Mouse (Mus musculus) kidney, embryonic 16.5 days (tissue): Measurements from ENCODE around the gene Pip5k1b. TPM values are rescaled to one million over a fixed set of nuclear protein-coding genes. Genes with fewer than 3 reads are reported as not detected.

Experiments
- ATAC-seq: fragments of 200-750 bp; cut with Nextera tagmentation; 2 replicates; pipeline ENCODE4 v1.8.0; 2017; ENCODE audit warnings: moderate TSS enrichment; ENCODE audit not compliant: low FRiP score, low TSS enrichment
- H3K27ac ChIP-seq: fragments of 300-500 bp; sonication (generic); 2 replicates; pipeline ENCODE4 v1.5.1; 2014; ENCODE audit warnings: low read length
- H3K27me3 ChIP-seq: fragments of 300-500 bp; sonication (generic); 2 replicates; pipeline ENCODE4 v1.6.1; 2014; ENCODE audit warnings: low read length, control low read depth, mixed read lengths; ENCODE audit not compliant: insufficient read depth
- H3K36me3 ChIP-seq: fragments of 300-500 bp; sonication (generic); 2 replicates; pipeline ENCODE4 v1.6.1; 2014; ENCODE audit warnings: low read length, control low read depth, mixed read lengths; ENCODE audit not compliant: insufficient read depth
- H3K4me1 ChIP-seq: fragments of 300-500 bp; sonication (generic); 2 replicates; pipeline ENCODE4 v1.6.1; 2014; ENCODE audit warnings: low read length, control low read depth, mixed read lengths; ENCODE audit not compliant: insufficient read depth
- H3K4me2 ChIP-seq: fragments of 300-500 bp; sonication (generic); replicated peaks from 2 replicates; pipeline ENCODE4 v1.6.1; 2014; ENCODE audit warnings: low read depth, low read length
- H3K4me3 ChIP-seq: fragments of 300-500 bp; sonication (generic); 2 replicates; pipeline ENCODE4 v1.5.1; 2014; ENCODE audit warnings: mild to moderate bottlenecking, low read length
- H3K9ac ChIP-seq: fragments of 300-500 bp; sonication (generic); replicated peaks from 2 replicates; pipeline ENCODE4 v1.6.1; 2014; ENCODE audit warnings: low read length
- H3K9me3 ChIP-seq: fragments of 300-500 bp; sonication (generic); 2 replicates; pipeline ENCODE4 v1.6.1; 2016; ENCODE audit warnings: low read length, control low read depth
- WGBS: fragments of 180-500 bp; shearing (Covaris S2); extraction: QIAGEN DNeasy Blood & Tissue Kit; methylation state at CpG from one replicate; pipeline ENCODE4 v1.1.7; 2014; 5-methylcytosine and 5-hydroxymethylcytosine counted together
- polyA plus RNA-seq: library from polyadenylated mRNA; unstranded; fragments of >200 nt; fragmentation: Nextera tagmentation; extraction: Ambion mirVana; gene quantifications from 2 replicates; pipeline ENCODE4 v1.2.1, GENCODE M21; 2015

The Pip5k1b gene
- polyA plus RNA-seq, 1 experiment from 2014 or later = 2.2 TPM

GRCm38 (mm10) chr19:24439715-24440114 lies 116.0 kb downstream of the Pip5k1b start:
- no peaks in the 10 kb centered on the region for H3K36me3 ChIP-seq
- ATAC-seq = no peak
- no peaks in the 10 kb centered on the region for H3K9me3 ChIP-seq
- 79% methylated on average over 4 of the region's 4 CpGs for WGBS
- no peak overlapping the region for H3K4me2 ChIP-seq
- H3K4me3 ChIP-seq = no peak overlapping the region
- no peak overlapping the region for H3K9ac ChIP-seq
- H3K27me3 ChIP-seq = no peaks in the 10 kb centered on the region
- no peak overlapping the region for H3K27ac ChIP-seq
- H3K4me1 ChIP-seq = no peaks in the 10 kb centered on the region

- WGBS = 71% methylated on average over 6 of the region's 6 CpGs
- no peak overlapping the region for H3K4me3 ChIP-seq
- no peak overlapping the region for H3K27ac ChIP-seq
- H3K4me1 ChIP-seq = no peaks in the 10 kb centered on the region
- no peaks in the 10 kb centered on the region for H3K36me3 ChIP-seq
- no peak overlapping the region for H3K9ac ChIP-seq
- H3K27me3 ChIP-seq = no peaks in the 10 kb centered on the region
- no peak overlapping the region for H3K4me2 ChIP-seq
- no peak for ATAC-seq
- H3K9me3 ChIP-seq = no peaks in the 10 kb centered on the region
Measured at GRCm38 (mm10) chr19:24434291-24434690, 121.4 kb downstream of the Pip5k1b start.

- Histone ChIP-seq H3K27me3 (no peaks in the 10 kb centered on the region), H3K4me1 (no peaks in the 10 kb centered on the region), H3K27ac (no peak overlapping the region), H3K9ac (no peak overlapping the region), H3K4me2 (no peak overlapping the region), H3K36me3 (no peaks in the 10 kb centered on the region), H3K4me3 (no peak overlapping the region), H3K9me3 (no peaks in the 10 kb centered on the region)
- 68% methylated on average over 5 of the region's 5 CpGs for WGBS
- ATAC-seq = no peak
Measured at GRCm38 (mm10) chr19:24432447-24432846, 123.2 kb downstream of the Pip5k1b start.

- Histone ChIP-seq H3K9ac (no peak overlapping the region), H3K4me1 (no peaks in the 10 kb centered on the region), H3K4me2 (no peak overlapping the region), H3K4me3 (no peak overlapping the region), H3K27me3 (no peaks in the 10 kb centered on the region), H3K27ac (no peak overlapping the region), H3K36me3 (no peaks in the 10 kb centered on the region), H3K9me3 (no peaks in the 10 kb centered on the region)
- no peak for ATAC-seq
- WGBS = 86% methylated on average over 2 of the region's 2 CpGs
Measured at GRCm38 (mm10) chr19:24431381-24431780, 124.3 kb downstream of the Pip5k1b start.

GRCm38 (mm10) chr19:24428011-24428410 lies 127.7 kb downstream of the Pip5k1b start:
- ATAC-seq = no peak
- H3K9ac ChIP-seq = no peak overlapping the region
- no peaks in the 10 kb centered on the region for H3K36me3 ChIP-seq
- H3K27me3 ChIP-seq = no peaks in the 10 kb centered on the region
- no peaks in the 10 kb centered on the region for H3K4me1 ChIP-seq
- no peak overlapping the region for H3K27ac ChIP-seq
- no peaks in the 10 kb centered on the region for H3K9me3 ChIP-seq
- H3K4me3 ChIP-seq = no peak overlapping the region
- H3K4me2 ChIP-seq = no peak overlapping the region
- 96% methylated on average over 3 of the region's 3 CpGs for WGBS

DNA sequence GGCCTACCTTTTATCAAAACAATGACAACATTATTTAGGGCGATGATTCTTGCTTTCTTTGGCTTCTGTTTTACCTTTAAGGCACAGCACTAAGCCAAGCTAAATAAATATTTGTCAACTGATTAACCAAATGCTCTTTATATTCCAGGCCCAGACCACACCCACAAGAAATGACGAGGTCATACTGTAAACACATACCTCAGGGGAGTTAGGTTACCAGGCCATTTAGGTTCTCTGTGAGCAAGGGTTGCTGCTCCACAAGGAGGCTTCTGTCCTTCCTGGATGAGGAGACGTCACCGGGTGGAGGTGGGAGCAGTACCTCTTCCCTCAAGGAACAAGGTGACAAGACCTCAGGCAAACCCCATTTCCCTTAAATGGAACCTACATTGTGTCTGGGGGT lies 128.4 kb downstream of the Pip5k1b start:
- Histone ChIP-seq H3K27me3 (no peaks in the 10 kb centered on the region), H3K36me3 (no peaks in the 10 kb centered on the region), H3K9ac (no peak overlapping the region), H3K4me1 (no peaks in the 10 kb centered on the region), H3K4me2 (no peak overlapping the region), H3K4me3 (no peak overlapping the region), H3K9me3 (no peaks in the 10 kb centered on the region), H3K27ac (no peak overlapping the region)
- ATAC-seq = no peak
- WGBS = 52% methylated on average over 4 of the region's 4 CpGs

- no peaks in the 10 kb centered on the region for H3K4me1 ChIP-seq
- ATAC-seq = no peak
- no peaks in the 10 kb centered on the region for H3K9me3 ChIP-seq
- no peak overlapping the region for H3K27ac ChIP-seq
- 77% methylated on average over 7 of the region's 7 CpGs for WGBS
- no peaks in the 10 kb centered on the region for H3K27me3 ChIP-seq
- no peak overlapping the region for H3K9ac ChIP-seq
- H3K36me3 ChIP-seq = no peaks in the 10 kb centered on the region
- H3K4me3 ChIP-seq = no peak overlapping the region
- H3K4me2 ChIP-seq = no peak overlapping the region
Measured at GRCm38 (mm10) chr19:24426759-24427181, 128.9 kb downstream of the Pip5k1b start.

DNA sequence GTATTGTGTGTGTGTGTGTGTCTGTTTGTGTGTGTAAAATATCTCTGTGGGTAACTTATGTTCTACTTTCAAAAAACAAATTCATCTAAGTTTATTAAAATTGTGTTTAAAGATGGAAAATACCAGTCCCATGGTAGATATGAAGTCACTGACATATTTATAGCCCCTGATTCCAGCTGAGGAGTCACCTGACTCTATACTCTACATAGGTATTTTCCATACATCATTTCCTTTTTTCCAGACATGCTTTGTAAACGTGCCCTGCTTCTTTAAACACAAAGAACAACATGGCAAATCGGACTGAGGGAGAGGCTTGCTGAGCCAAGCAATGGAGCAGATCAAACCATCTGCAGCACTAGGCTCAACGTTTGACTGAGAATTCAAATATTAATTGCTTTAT lies 137.6 kb downstream of the Pip5k1b start:
- H3K36me3 ChIP-seq = no peaks in the 10 kb centered on the region
- H3K9me3 ChIP-seq = no peaks in the 10 kb centered on the region
- 47% methylated on average over 3 of the region's 3 CpGs for WGBS
- H3K9ac ChIP-seq = no peak overlapping the region
- H3K4me2 ChIP-seq = no peak overlapping the region
- no peak overlapping the region for H3K27ac ChIP-seq
- no peak for ATAC-seq
- no peaks in the 10 kb centered on the region for H3K27me3 ChIP-seq
- no peak overlapping the region for H3K4me3 ChIP-seq
- H3K4me1 ChIP-seq = no peaks in the 10 kb centered on the region

- Histone ChIP-seq H3K9me3 (no peaks in the 10 kb centered on the region), H3K9ac (no peak overlapping the region), H3K4me2 (no peak overlapping the region), H3K4me3 (no peak overlapping the region), H3K36me3 (no peaks in the 10 kb centered on the region), H3K4me1 (no peaks in the 10 kb centered on the region), H3K27me3 (no peaks in the 10 kb centered on the region), H3K27ac (no peak overlapping the region)
- ATAC-seq = no peak
- 83% methylated on average over 3 of the region's 3 CpGs for WGBS
Measured at GRCm38 (mm10) chr19:24417659-24418004, 138.0 kb downstream of the Pip5k1b start.

DNA sequence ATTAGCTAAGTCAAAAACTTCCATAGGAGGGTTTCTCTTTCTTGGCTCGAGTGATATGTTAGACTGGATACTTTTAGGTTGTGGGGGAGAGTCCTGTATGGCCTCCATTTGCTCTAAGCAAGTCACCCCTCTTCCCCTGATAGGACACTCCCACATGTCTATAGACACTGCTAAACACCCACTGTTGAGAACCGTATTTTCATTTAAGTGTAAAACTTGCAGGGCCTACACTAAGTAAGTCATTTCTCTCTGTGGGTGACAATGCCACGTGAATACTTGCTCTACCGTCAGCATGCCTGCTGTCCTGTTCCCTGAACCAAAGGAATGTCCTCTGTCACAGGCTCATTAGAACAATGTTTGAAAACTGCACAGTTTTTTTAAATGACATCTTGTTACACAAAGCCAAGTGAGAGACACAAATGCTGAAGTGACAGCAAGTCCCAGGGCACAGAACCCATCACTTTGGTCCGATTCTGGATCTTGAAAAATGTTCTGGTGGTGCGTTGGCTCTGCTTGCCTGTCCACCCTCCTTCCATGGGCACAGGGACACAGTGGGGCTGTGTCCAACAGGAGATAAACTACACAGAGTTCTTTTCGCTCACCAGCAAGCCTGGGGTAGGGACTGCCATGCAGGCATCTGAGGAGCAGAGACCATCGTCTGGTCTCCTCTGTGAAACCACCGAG lies 138.6 kb downstream of the Pip5k1b start:
- Histone ChIP-seq H3K27me3 (no peaks in the 10 kb centered on the region), H3K27ac (no peak overlapping the region), H3K4me1 (no peaks in the 10 kb centered on the region), H3K9ac (no peak overlapping the region), H3K36me3 (no peaks in the 10 kb centered on the region), H3K4me2 (no peak overlapping the region), H3K9me3 (no peaks in the 10 kb centered on the region), H3K4me3 (no peak overlapping the region)
- ATAC-seq = no peak
- WGBS = 75% methylated on average over 9 of the region's 9 CpGs
